Mouse (Mus musculus): ENCODE results near the gene Ttyh3.
A peak's percentile ranks its signal among the peaks of the same experiment; 100 is the strongest.

Ttyh3 gene

GRCm38 (mm10) chr5:140652587-140652986 lies 3.8 kb upstream of the Ttyh3 start:
- DNase-seq (ENCODE audit: low spot score in 2 of 2): peak in 1 of 2 experiments; percentile 52

GRCm38 (mm10) chr5:140651231-140651630 lies 2.4 kb upstream of the Ttyh3 start:
- DNase-seq (ENCODE audit: low spot score in 2 of 2): no peak

GRCm38 (mm10) chr5:140649881-140650414 lies 1.1 kb upstream of the Ttyh3 start:
- DNase-seq (ENCODE audit: low spot score in 2 of 2): no peak

- DNase-seq (ENCODE audit: low spot score in 2 of 2): peak; percentile 98 to 99
Measured at GRCm38 (mm10) chr5:140649101-140649667, 353 bp upstream of the Ttyh3 start.

- peak; percentile 55 to 67 for DNase-seq (ENCODE audit: low spot score in 2 of 2)
Measured at GRCm38 (mm10) chr5:140647821-140648518, 861 bp downstream of the Ttyh3 start.

GRCm38 (mm10) chr5:140647031-140647760 lies 1.6 kb downstream of the Ttyh3 start:
- DNase-seq (ENCODE audit: low spot score in 2 of 2): no peak

GRCm38 (mm10) chr5:140646171-140646570 lies 2.7 kb downstream of the Ttyh3 start:
- DNase-seq (ENCODE audit: low spot score in 2 of 2): no peak

GRCm38 (mm10) chr5:140645454-140645853 lies 3.4 kb downstream of the Ttyh3 start:
- DNase-seq (ENCODE audit: low spot score in 2 of 2): no peak

- DNase-seq (ENCODE audit: low spot score in 2 of 2): no peak
Measured at GRCm38 (mm10) chr5:140644702-140645201, 4.1 kb downstream of the Ttyh3 start.

GRCm38 (mm10) chr5:140644263-140644662 lies 4.6 kb downstream of the Ttyh3 start:
- DNase-seq (ENCODE audit: low spot score in 2 of 2): no peak

- DNase-seq (ENCODE audit: low spot score in 2 of 2): no peak
Measured at GRCm38 (mm10) chr5:140642076-140642475, 6.8 kb downstream of the Ttyh3 start.

GRCm38 (mm10) chr5:140641254-140641928 lies 7.4 kb downstream of the Ttyh3 start:
- DNase-seq (ENCODE audit: low spot score in 2 of 2): no peak

- no peak for DNase-seq (ENCODE audit: low spot score in 2 of 2)
Measured at GRCm38 (mm10) chr5:140640812-140641211, 8.0 kb downstream of the Ttyh3 start.

- no peak for DNase-seq (ENCODE audit: low spot score in 2 of 2)
Measured at GRCm38 (mm10) chr5:140639871-140640270, 9.0 kb downstream of the Ttyh3 start.

- DNase-seq (ENCODE audit: low spot score in 2 of 2): no peak
Measured at GRCm38 (mm10) chr5:140639312-140639711, 9.5 kb downstream of the Ttyh3 start.

- DNase-seq (ENCODE audit: low spot score in 2 of 2): no peak
Measured at GRCm38 (mm10) chr5:140638484-140638883, 10.3 kb downstream of the Ttyh3 start.

- no peak for DNase-seq (ENCODE audit: low spot score in 2 of 2)
Measured at GRCm38 (mm10) chr5:140637989-140638388, 10.8 kb downstream of the Ttyh3 start.

GRCm38 (mm10) chr5:140637058-140637410 lies 11.8 kb downstream of the Ttyh3 start:
- no peak for DNase-seq (ENCODE audit: low spot score in 2 of 2)

GRCm38 (mm10) chr5:140636316-140637057 lies 12.3 kb downstream of the Ttyh3 start:
- no peak for DNase-seq (ENCODE audit: low spot score in 2 of 2)

GRCm38 (mm10) chr5:140634798-140635722 lies 13.8 kb downstream of the Ttyh3 start:
- DNase-seq (ENCODE audit: low spot score in 2 of 2): no peak
